Mouse (Mus musculus): Measurements from ENCODE around the gene Scap.

DNA sequence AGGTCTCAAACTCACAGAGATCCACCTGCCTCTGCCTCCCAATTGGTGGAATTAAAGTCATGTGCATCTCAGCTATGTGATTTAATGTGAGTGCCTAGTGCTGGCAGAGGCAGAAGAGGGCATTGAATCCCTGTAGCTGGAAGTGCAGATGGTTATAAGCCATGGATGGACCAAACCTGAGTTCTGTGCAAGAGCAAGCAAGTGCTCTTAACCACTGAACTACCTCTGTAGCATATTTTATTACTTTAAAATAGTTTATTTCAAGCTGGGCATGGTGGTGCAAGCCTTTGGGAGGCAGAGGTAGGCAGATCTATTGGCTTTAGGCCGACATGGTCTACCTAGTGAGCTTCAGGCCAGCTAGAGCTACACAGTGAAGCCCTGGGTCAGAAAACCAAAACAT is 8.9 kb upstream of the Scap start:
- TF ChIP-seq EP300 (IDR thresholded peaks at IDR 0.05; ENCODE audit: insufficient read depth, low read depth, low read length) (no peak), CTCF (IDR thresholded peaks at IDR 0.05; ENCODE audit: low read depth, low read length) (no peak), POLR2A (IDR thresholded peaks at IDR 0.05; ENCODE audit: insufficient read depth, low read length) (no peak)
